Mouse (Mus musculus) brain, adult 2 months (tissue): ENCODE data around the gene Gm1673.
A peak's percentile ranks its signal among the peaks of the same experiment; 100 is the strongest.

ENCODE experiments used
- DNase-seq: peaks from one replicate; pipeline ENCODE4 v3.0.0; 2011; ENCODE audit warnings: low read depth, low spot score

Gm1673 gene

DNA sequence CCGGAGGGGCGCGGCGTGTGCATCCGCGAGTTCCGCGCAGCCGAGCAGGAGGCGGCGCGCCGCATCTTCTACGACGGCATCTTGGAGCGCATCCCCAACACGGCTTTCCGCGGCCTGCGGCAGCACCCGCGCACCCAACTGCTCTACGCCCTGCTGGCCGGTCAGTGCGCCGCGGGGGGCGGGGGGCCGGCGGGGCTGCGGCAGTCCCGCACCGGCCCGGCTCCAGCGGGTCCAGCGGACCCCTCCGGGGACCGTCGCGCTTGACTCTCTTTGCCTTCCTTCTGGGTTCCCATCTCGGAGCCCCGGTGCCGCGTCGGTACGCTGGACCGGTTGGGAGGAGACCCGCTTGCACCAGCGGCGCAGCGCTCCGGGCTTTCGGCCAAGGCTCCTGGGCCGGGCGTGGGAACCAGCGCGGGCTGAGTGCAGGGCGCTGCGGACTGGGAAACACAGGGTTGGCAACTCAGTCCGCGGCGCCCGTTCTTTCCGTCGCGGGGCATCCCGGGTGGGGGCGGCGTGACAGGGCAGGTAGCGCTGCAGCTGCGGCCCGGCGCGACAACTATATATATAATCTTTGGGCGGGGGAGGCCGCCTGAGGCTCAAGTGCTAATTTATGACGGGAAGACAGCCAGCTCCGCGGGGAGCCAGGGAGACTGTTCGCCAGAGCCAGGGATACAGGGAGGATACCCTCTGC, 14.0 kb downstream of the Gm1673 start:
- DNase-seq, result peak; percentile 82

DNA sequence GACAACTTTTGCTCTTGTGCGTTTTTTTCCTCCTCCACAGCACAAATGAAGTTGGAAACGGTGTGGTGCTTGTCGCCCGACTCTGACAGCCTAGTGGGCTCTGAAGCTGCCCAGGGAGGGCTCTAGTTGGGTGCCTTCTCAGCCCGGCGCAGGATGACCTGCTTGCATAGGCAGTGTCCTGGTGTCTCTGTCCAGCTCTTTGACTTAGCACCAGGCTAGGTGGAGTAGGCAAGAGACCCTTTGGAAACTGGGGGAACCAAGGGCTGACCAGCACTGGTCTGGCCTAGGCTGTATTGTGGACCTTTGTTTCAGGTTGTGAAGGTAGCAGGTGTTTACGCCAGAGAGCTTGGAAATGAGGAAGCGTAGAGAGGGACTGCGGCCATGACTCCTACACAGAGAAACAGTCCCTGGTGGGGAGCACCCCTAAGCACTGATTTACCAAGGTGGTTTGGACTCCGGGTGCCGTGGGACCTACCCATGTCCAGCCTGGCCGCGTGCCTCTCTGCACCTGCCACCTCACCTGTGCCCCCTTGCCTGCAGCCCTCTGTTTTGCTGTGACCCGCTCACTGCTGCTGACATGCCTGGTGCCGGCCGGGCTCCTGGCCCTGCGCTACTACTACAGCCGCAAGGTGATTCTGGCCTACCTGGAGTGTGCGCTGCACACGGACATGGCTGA, 14.7 kb downstream of the Gm1673 start:
- DNase-seq, result peak; percentile 51

DNA sequence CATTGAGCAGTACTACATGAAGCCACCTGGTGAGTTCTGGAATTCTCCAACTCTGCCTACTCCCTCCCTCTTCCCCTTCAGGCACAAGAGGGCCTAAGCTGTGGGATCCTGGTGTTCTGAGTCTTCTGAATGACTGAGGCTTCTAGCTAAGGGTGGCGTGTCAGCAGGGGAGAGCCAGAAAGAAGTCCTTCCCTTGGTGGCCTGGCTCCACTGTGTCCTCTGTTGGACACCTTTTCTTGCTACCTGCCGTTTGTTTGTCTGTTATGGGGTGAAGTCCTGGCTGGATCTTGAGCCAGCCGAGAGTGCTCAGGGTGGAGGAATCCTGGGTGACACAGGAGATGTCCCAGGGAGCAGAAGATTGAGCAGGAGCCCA, 15.3 kb downstream of the Gm1673 start:
- DNase-seq, result no peak

DNA sequence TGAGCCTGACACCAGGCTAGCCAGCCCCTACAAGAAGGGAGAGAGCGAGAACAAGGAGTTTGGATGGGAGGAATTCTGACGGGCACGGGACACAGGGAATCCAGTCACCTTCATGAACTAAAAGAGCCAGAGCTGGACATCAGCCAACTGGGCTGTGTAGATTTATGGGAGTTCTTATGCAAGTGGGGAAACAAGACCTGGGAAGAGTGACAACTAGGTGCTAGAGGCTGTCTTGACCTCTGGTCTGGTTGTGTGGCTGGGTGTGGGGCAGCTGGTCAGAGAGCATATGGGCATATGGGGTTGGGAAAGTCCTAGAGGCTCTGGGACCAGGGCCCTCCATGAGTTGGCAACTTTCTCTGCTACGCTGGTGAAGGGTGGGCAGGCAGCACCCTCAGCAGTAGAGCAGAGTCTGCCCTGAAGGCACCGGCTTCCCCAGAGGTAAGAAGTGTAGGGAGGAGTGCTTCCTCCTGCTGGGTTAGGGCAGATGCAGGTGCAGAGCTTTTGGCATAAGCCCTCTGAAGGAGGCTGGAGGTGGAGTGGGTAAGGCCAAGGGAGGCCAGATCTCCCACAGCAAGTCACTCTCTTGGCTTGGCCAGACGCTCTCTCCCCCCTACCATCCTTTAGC, 16.3 kb downstream of the Gm1673 start:
- peak; percentile 39 for DNase-seq

DNA sequence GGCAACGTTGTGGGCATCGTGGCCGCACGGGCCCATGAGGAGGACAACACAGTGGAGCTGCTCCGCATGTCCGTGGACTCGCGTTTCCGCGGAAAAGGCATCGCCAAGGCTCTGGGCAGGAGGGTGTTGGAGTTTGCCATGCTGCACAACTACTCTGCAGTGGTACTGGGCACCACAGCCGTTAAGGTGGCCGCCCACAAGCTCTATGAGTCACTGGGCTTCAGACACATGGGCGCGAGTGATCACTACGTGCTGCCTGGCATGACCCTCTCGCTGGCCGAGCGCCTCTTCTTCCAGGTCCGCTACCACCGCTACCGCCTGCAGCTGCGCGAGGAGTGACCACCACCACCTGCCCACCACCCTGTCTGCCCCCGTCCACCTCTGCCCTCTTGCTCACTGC, 17.6 kb downstream of the Gm1673 start:
- DNase-seq, result peak; percentile 64

DNA sequence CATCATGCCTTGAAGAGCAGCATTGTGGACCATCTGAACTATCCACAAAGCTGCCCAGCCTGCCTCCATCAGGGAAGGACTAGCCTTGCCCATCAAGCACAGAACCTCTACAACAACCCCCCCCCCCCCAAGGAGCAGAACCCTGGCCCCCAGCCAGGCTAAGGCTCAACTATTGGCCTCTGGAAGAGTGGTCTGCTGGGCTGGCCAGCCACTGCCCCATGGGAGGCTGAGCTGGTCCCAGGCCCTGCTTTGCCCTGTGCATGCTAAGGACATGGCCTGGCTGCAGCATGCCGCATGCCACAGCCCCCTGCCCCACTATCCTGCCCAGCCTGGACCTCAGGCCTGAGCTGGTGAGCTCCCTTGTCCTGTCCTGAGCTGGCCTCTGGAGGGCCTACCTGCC, 18.2 kb downstream of the Gm1673 start:
- DNase-seq, result no peak

DNA sequence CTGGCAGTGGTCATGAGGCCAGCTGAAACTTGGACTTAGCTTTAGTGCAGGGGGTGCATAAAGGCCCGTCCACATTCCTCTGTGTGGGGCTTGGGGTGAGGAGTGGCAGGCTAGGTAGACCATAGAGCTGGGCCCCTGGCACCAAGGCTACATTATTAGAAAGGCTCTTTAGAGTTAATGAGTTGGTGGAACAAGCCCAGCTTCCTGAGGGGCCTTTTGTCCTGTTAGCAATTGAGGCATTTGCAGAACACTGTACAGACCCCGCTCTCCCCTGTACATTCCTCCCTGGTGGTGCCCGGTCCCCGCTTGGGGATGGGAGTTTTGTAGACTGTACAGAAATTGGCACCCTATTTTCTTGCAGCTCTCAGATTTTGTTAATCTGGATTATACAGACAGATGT, 19.4 kb downstream of the Gm1673 start:
- DNase-seq, result no peak

DNA sequence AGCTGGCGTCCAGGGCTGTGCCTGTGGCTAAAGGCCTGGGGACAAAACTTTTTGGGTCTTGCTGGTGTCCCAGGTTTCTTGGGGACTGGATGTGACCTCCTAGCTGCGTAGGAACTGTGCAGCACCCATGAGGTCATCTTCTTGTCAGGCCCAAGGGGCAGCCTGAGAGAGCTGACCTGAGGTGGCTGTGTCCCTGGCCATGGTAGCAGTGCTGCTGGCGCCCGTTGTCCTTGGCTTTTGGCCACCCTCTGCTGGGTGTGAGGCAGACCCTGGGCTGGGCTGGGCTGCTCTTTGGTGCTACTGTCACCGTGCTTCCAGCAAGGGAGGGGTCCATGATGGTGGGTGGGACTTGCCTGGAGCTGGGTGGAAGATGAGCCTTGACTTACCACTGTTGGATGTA, 21.4 kb downstream of the Gm1673 start:
- no peak for DNase-seq

DNA sequence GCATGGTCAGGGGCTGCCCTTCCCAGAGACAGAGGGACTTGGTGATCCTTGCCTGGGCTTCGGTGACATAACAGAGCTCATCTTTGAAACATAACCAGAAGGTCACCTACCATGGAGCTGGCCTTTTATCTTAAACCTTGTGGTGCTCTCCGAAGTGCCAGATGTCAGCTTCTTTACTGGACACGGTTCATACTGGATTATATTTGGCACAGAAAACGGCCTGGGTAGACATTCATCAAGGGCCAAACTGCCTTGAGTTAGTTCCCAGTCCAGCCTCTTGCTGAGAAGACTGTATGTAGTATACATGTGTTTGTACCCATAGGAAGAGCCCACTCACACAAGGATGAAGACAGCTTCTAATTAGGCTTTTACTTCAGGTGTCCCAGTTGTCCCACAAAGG, 23.6 kb downstream of the Gm1673 start:
- DNase-seq, result no peak

DNA sequence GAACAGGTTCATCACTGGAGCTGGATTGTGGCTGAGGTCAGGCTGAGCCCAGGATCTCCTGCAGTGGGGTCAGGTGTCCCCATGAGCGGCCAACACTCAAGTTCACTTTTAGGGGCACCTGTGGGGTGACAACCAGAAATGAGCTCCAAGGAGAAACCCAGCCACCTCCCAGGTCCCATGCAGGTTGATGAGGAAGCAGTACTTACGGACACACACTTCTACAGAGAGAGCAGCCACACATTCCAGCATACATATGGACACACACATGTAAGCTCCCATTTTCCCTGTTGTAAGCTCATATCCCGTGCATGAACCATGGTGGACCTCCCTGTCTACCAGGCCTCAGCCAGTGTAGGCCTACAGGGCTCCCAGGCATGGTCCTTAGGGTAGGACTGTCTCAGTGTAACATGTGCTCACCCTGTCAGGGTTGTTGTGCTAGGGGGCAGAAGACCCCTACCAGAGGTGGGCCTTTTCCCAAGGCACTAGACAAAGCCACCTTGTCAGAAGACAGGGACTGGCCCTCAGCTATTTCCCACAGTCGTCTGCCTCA, 24.2 kb downstream of the Gm1673 start:
- DNase-seq, result no peak

DNA sequence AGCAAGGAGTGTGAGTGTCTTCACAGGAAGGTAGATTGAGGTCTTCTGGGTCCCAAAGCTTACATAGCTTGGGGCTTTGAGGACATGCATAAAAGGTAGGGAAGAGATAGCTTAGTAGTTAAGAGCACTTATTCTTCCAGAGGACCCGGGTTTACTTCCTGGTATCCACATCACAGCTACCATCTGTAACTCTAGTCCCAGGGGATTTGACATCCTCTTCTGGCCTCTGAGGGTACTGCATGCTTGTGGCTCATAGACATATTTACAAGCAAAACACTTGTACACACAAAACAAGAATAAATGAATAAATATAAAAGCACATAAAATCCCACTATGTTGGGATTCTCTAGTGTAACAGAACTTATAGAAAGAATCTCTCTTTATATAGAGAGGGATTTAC, 31.4 kb downstream of the Gm1673 start:
- no peak for DNase-seq

DNA sequence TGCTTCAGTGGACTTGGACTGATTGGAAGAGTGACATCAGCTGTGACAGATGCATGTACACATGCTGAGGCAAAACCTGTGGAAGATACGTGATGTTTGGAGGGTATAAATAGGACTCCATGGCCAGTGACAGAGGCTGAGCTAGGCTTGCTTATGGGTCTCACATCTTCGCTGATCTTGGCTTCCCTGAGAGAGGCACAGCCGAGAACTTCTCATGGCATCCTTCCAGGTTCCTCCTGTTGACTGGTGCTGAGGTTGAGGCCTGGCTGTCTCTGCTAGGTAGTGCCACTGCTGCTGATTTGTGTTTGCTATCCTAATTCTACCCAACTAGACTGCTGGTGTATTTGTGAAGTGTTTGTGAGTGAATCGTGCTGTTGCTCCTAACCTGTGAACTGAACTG, 35.7 kb downstream of the Gm1673 start:
- no peak for DNase-seq

DNA sequence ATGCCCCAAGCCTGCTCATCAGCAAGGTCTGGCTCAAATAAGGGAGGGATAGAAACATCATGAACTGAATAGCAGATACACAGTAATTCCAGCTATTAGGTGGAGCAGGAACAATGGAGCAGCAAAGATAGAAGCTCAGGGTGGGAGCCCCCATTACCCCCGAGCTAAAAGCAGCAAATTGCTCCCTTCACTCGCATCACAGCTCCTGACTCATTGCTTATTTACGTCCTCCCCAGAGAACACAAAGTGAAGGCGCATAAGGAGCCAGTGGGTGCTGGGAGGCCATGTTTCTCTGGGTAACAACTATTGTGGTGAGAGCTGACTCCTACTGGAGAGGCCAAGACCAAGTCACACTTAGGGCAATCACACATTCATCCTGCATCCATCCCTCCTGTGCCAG, 46.9 kb downstream of the Gm1673 start:
- peak; percentile 86 for DNase-seq

DNA sequence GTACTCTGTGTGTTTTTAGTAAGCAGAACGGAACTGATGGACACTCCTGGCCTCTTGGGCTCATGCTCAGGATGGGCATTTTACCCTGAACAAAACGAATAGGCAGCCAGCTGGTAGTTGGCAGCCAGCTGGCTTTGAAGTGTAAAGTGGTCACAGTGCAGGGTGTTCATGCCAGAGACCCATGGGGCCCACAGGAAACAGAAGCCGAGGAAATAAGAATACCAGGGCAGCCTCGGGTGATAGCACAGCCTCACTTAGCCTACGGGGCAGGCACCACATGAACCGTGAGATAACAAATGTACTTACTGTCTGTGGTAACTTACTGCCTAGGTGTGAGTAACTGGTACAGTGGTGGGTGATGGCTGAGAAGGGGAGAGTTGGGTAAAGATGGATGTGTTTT, 47.8 kb downstream of the Gm1673 start:
- DNase-seq, result no peak

DNA sequence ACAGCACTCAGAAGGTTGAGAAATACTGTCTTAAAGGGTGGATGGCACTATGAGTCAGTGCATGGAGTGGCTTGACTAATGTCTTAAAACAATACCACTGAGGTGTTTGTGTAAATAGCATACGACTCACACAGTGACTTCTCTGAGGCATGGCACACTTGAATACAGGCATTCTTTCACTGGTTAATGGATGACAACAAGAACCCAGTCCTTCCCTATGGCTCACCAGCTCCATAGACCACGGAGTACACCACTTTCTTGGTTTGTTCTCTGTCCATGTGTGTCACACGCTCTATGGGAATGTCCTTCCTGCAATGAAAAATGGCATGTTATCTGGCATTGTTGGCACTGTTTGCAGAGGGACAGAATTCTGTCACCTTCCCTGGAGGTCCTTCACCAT, 49.3 kb downstream of the Gm1673 start:
- no peak for DNase-seq
